Mouse (Mus musculus) olfactory bulb, adult 2 months (tissue): ENCODE measurements around the gene Faf1. TPM values are rescaled to one million over a fixed set of nuclear protein-coding genes. Genes with fewer than 3 reads are reported as not detected.

Experiments used
- H3K27ac ChIP-seq: fragments of 200-500 bp; 2 replicates; pipeline ENCODE4 v1.5.1; 2012; ENCODE audit warnings: low read depth, low read length; ENCODE audit not compliant: insufficient read depth
- H3K4me1 ChIP-seq: fragments of 200-500 bp; 2 replicates; pipeline ENCODE4 v1.6.1; 2012; ENCODE audit warnings: low read length; ENCODE audit not compliant: control insufficient read depth, insufficient read depth
- H3K4me3 ChIP-seq: fragments of 200-500 bp; 2 replicates; pipeline ENCODE4 v1.5.1; 2012; ENCODE audit warnings: mild to moderate bottlenecking, low read depth, low read length, moderate library complexity; ENCODE audit not compliant: insufficient read depth
- CTCF ChIP-seq: fragments of 200-500 bp; IDR thresholded peaks from 2 replicates; pipeline ENCODE4 v1.5.1; 2012; ENCODE audit warnings: low read depth, mild to moderate bottlenecking, low read length, moderate library complexity; ENCODE audit not compliant: insufficient read depth
- POLR2A ChIP-seq: fragments of 200-500 bp; IDR thresholded peaks from 2 replicates; pipeline ENCODE4 v1.6.1; 2012; ENCODE audit warnings: mild to moderate bottlenecking, low read depth, low read length, moderate library complexity; ENCODE audit not compliant: insufficient read depth
- WGBS: fragments of 180-500 bp; shearing (Covaris S2); methylation state at CpG from one replicate; pipeline ENCODE4 v1.1.7; 2018; 5-methylcytosine and 5-hydroxymethylcytosine counted together
- polyA plus RNA-seq: library from polyadenylated mRNA; stranded (reverse); fragments of >200 nt; gene quantifications from 2 replicates; pipeline ENCODE4 v1.2.4, GENCODE M21; 2012; ENCODE audit warnings: low replicate concordance; ENCODE audit not compliant: missing spikeins, insufficient read depth, insufficient read length

The Faf1 gene
- polyA plus RNA-seq, 1 experiment = not detected

GRCm38 (mm10) chr4:109901076-109901475 lies 224.7 kb downstream of the Faf1 start:
- no peak for TF ChIP-seq POLR2A
- no peak for TF ChIP-seq CTCF
- 85% methylated on average over 2 of the region's 2 CpGs for WGBS
- Histone ChIP-seq H3K4me3 (no peak overlapping the region), H3K27ac (no peak overlapping the region), H3K4me1 (no peaks in the 10 kb centered on the region)

GRCm38 (mm10) chr4:109904487-109904886 lies 228.1 kb downstream of the Faf1 start:
- H3K27ac ChIP-seq = no peak overlapping the region
- 93% methylated on average over 3 of the region's 3 CpGs for WGBS
- no peaks in the 10 kb centered on the region for H3K4me1 ChIP-seq
- no peak overlapping the region for H3K4me3 ChIP-seq
- TF ChIP-seq POLR2A = no peak
- TF ChIP-seq CTCF = no peak

GRCm38 (mm10) chr4:109929058-109929457 lies 252.7 kb downstream of the Faf1 start:
- TF ChIP-seq POLR2A = no peak
- no peak for TF ChIP-seq CTCF
- no peak overlapping the region for H3K27ac ChIP-seq
- H3K4me1 ChIP-seq = no peaks in the 10 kb centered on the region
- 96% methylated on average over 1 of the region's 1 CpGs for WGBS
- no peak overlapping the region for H3K4me3 ChIP-seq

GRCm38 (mm10) chr4:109930445-109930844 lies 254.1 kb downstream of the Faf1 start:
- Histone ChIP-seq H3K4me3 (no peak overlapping the region), H3K4me1 (no peaks in the 10 kb centered on the region), H3K27ac (no peak overlapping the region)
- 93% methylated on average over 1 of the region's 1 CpGs for WGBS
- TF ChIP-seq POLR2A = no peak
- no peak for TF ChIP-seq CTCF

GRCm38 (mm10) chr4:109930935-109931334 lies 254.5 kb downstream of the Faf1 start:
- Histone ChIP-seq H3K27ac (no peak overlapping the region), H3K4me1 (no peaks in the 10 kb centered on the region), H3K4me3 (no peak overlapping the region)
- 67% methylated on average over 1 of the region's 1 CpGs for WGBS
- TF ChIP-seq CTCF (no peak), POLR2A (no peak)

- Histone ChIP-seq H3K4me3 (no peak overlapping the region), H3K4me1 (no peaks in the 10 kb centered on the region), H3K27ac (no peak overlapping the region)
- WGBS = 97% methylated on average over 3 of the region's 3 CpGs
- TF ChIP-seq CTCF (no peak), POLR2A (no peak)
Measured at GRCm38 (mm10) chr4:109936557-109936956, 260.2 kb downstream of the Faf1 start.

- no peak for TF ChIP-seq CTCF
- no peak overlapping the region for H3K27ac ChIP-seq
- H3K4me1 ChIP-seq = no peaks in the 10 kb centered on the region
- H3K4me3 ChIP-seq = no peak overlapping the region
Measured at GRCm38 (mm10) chr4:109939291-109939690, 262.9 kb downstream of the Faf1 start.

- no peak overlapping the region for H3K27ac ChIP-seq
- WGBS = 95% methylated on average over 1 of the region's 1 CpGs
- TF ChIP-seq POLR2A = no peak
- no peak for TF ChIP-seq CTCF
- no peak overlapping the region for H3K4me3 ChIP-seq
- peaks cover 2% of the 10 kb centered on the region; the same call in 1 of the 2 replicates for H3K4me1 ChIP-seq
Measured at GRCm38 (mm10) chr4:109945554-109945953, 269.2 kb downstream of the Faf1 start.

- TF ChIP-seq CTCF (no peak), POLR2A (no peak)
Measured at GRCm38 (mm10) chr4:109949307-109949706, 272.9 kb downstream of the Faf1 start.

GRCm38 (mm10) chr4:109953509-109953908 lies 277.1 kb downstream of the Faf1 start:
- Histone ChIP-seq H3K4me1 (no peaks in the 10 kb centered on the region), H3K27ac (no peak overlapping the region), H3K4me3 (no peak overlapping the region)
- no peak for TF ChIP-seq POLR2A
- no peak for TF ChIP-seq CTCF
- 74% methylated on average over 1 of the region's 1 CpGs for WGBS

More at GRCm38 (mm10) chr4:109949307-109949706, 272.9 kb downstream of the Faf1 start:
- no peak overlapping the region for H3K4me3 ChIP-seq
- H3K27ac ChIP-seq = no peak overlapping the region
- 99% methylated on average over 3 of the region's 3 CpGs for WGBS
- peaks cover 2% of the 10 kb centered on the region; the same call in 1 of the 2 replicates for H3K4me1 ChIP-seq
